Mouse (Mus musculus) cerebellum, adult 2 months (tissue): ENCODE results near the gene Atp9a.

Source experiments
- CTCF ChIP-seq: fragments of 200-500 bp; IDR thresholded peaks from 2 replicates; pipeline ENCODE4 v1.5.1; 2011; ENCODE audit warnings: low read depth, mild to moderate bottlenecking, control low read depth, low read length, moderate library complexity, borderline replicate concordance; ENCODE audit not compliant: insufficient read depth
- POLR2A ChIP-seq: fragments of 200-500 bp; IDR thresholded peaks from 2 replicates; pipeline ENCODE4 v1.6.1; 2011; ENCODE audit warnings: low read length, control low read depth, borderline replicate concordance; ENCODE audit not compliant: insufficient read depth

- TF ChIP-seq POLR2A = no peak
- no peak for TF ChIP-seq CTCF
These were observed 22.3 kb upstream of the Atp9a start for GRCm38 (mm10) chr2:168764460-168764867.
